Mouse (Mus musculus) adrenal gland, postnatal 4 days (tissue): ENCODE data around the gene Cnga4. TPM values are rescaled to one million over a fixed set of nuclear protein-coding genes. Genes with fewer than 3 reads are reported as not detected.
"Not testable (repeated sequence)": the region's sequence is repeated elsewhere in the genome, so short reads cannot be mapped to it uniquely, and the experiment has no call there.

Source experiments
- DNase-seq, 2 experiments: peaks; one replicate each; pipeline ENCODE4 v3.0.0; 2021 to 2022; ENCODE audit warnings: low spot score in 2 of 2, mixed read lengths in 2 of 2
- long read RNA-seq, 2 experiments: library from polyadenylated mRNA; stranded (forward); transcript quantifications; one replicate each; pipeline ENCODE4 v2.0.0; 2021
- total RNA-seq, 2 experiments: library from RNA; stranded (reverse); gene quantifications; 2 replicates each; pipeline ENCODE4 v1.2.3; 2021

Gene Cnga4
- not detected for total RNA-seq
- long read RNA-seq, experiment 1 = 0 reads
- long read RNA-seq, experiment 2 = 0 reads

- DNase-seq = no peak
Measured at GRCm38 (mm10) chr7:105404268-105404667, at the start of gene Cnga4. TSS of gene Cnga4 (plus strand) at chr7:105404568.

GRCm38 (mm10) chr7:105356064-105356463 is 48.3 kb upstream of the Cnga4 start:
- not testable (repeated sequence) for DNase-seq

- not testable (repeated sequence) for DNase-seq
Measured at GRCm38 (mm10) chr7:105356487-105356886, 47.9 kb upstream of the Cnga4 start.

GRCm38 (mm10) chr7:105361713-105362112 is 42.7 kb upstream of the Cnga4 start:
- no peak for DNase-seq

- DNase-seq = no peak
Measured at GRCm38 (mm10) chr7:105367268-105367667, 37.1 kb upstream of the Cnga4 start.

- no peak for DNase-seq
Measured at GRCm38 (mm10) chr7:105367930-105368329, 36.4 kb upstream of the Cnga4 start, which contains the start of gene Olfr692. TSS of gene Olfr692 (plus strand) at chr7:105368230.

- no peak for DNase-seq
Measured at GRCm38 (mm10) chr7:105368521-105368920, 35.8 kb upstream of the Cnga4 start.

GRCm38 (mm10) chr7:105372912-105373311 is 31.5 kb upstream of the Cnga4 start:
- no peak for DNase-seq

- no peak for DNase-seq
Measured at GRCm38 (mm10) chr7:105373509-105373908, 30.9 kb upstream of the Cnga4 start.

- no peak for DNase-seq
Measured at GRCm38 (mm10) chr7:105373976-105374375, 30.4 kb upstream of the Cnga4 start.

- DNase-seq = no peak
Measured at GRCm38 (mm10) chr7:105374866-105375265, 29.5 kb upstream of the Cnga4 start, which contains the start of gene Gm5901. TSS of gene Gm5901 (plus strand) at chr7:105375038.

GRCm38 (mm10) chr7:105380329-105380728 is 24.0 kb upstream of the Cnga4 start:
- no peak for DNase-seq

GRCm38 (mm10) chr7:105387696-105388095 is 16.7 kb upstream of the Cnga4 start:
- DNase-seq = no peak

GRCm38 (mm10) chr7:105390236-105390635 is 14.1 kb upstream of the Cnga4 start:
- DNase-seq = no peak

GRCm38 (mm10) chr7:105394606-105395005 is 9.8 kb upstream of the Cnga4 start:
- DNase-seq = no peak

- no peak for DNase-seq
Measured at GRCm38 (mm10) chr7:105395131-105395820, 9.1 kb upstream of the Cnga4 start.

- no peak for DNase-seq
Measured at GRCm38 (mm10) chr7:105396126-105396525, 8.2 kb upstream of the Cnga4 start.

- DNase-seq = no peak
Measured at GRCm38 (mm10) chr7:105399058-105399934, 5.1 kb upstream of the Cnga4 start.

- DNase-seq = peak; percentile 96 to 99
Measured at GRCm38 (mm10) chr7:105399935-105400624, 4.3 kb upstream of the Cnga4 start, which contains the start of gene Fam160a2. TSS of gene Fam160a2 (minus strand) at chr7:105400054.

- no peak for DNase-seq
Measured at GRCm38 (mm10) chr7:105406322-105406721, 2.0 kb downstream of the Cnga4 start.
